Mouse (Mus musculus): Measurements from ENCODE around the gene Araf. TPM values are rescaled to one million over a fixed set of nuclear protein-coding genes. Genes with fewer than 3 reads are reported as not detected.

Araf gene
- polyA plus RNA-seq (2015; fragmentation: Nextera tagmentation; extraction: Ambion mirVana): 167 and 187 TPM in 2 replicates

DNA sequence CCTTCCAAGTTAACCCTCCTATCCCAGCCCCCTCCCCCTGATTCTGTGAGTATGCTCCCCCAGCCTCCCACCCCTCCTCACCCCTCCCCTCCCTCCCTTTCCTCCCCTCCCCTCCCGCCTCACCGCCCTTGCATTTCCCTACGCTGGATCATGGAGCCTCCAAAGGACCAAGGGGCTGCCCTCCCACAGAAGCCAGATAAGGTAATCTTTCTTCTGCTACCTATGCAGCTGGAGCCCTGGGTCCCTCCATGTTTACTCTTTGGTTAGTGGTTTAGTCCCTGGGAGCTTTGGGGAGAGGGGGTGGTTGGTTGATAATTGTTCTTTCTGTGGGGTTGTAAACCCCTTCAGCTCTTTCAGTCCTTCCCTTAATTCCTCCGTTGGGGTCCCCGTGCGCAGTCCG is at the start of gene Araf:
Gene Araf (plus strand): TSS at position 134 of the 400 bp plus-strand sequence.
- H3K36me3 ChIP-seq (ENCODE audit: poor library complexity, severe bottlenecking): no peaks in the 10 kb centered on the region
- peak within 1 kb of the TSS; percentile 44 for H3K4me3 ChIP-seq
- H3K9me3 ChIP-seq (replicated peaks): no peaks in the 10 kb centered on the region
- no peaks in the 10 kb centered on the region for H3K4me1 ChIP-seq
- peak within 1 kb of the TSS; percentile 68 for H3K9ac ChIP-seq
- H3K27ac ChIP-seq: peak within 1 kb of the TSS; percentile 93
- H3K27me3 ChIP-seq: no peaks in the 10 kb centered on the region
- peak within 1 kb of the TSS; percentile 58 for H3K4me2 ChIP-seq
- peak; percentile 60 for ATAC-seq
- WGBS: 9% methylated on average over 4 of the region's 7 CpGs

DNA sequence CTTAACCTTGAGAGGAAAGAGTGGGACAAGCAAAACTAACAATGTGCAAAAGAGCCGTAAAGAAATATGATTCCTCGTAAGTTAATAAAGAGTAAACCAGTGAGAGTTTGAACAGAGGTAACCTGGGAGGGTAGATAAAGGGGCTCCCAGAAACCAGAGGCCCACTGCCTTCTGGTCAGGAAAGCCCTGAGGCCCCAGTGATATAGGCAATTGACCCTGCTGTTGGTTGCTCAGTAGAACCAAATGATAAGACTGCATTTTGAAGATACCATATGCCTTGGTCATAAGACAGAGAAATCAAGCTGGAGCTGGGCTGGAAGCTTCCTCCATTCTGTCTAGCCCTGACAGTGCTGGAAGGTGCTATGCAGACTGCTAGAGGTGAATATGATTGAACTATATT is 48.8 kb upstream of the Araf start:
- Histone ChIP-seq H3K9me3 (replicated peaks) (no peaks in the 10 kb centered on the region), H3K4me1 (no peaks in the 10 kb centered on the region), H3K9ac (no peak overlapping the region), H3K4me3 (no peak overlapping the region), H3K27me3 (no peaks in the 10 kb centered on the region), H3K4me2 (no peak overlapping the region), H3K36me3 (ENCODE audit: poor library complexity, severe bottlenecking) (no peaks in the 10 kb centered on the region), H3K27ac (no peak overlapping the region)
- ATAC-seq: no peak
- 93% methylated on average over 2 of the region's 2 CpGs for WGBS

DNA sequence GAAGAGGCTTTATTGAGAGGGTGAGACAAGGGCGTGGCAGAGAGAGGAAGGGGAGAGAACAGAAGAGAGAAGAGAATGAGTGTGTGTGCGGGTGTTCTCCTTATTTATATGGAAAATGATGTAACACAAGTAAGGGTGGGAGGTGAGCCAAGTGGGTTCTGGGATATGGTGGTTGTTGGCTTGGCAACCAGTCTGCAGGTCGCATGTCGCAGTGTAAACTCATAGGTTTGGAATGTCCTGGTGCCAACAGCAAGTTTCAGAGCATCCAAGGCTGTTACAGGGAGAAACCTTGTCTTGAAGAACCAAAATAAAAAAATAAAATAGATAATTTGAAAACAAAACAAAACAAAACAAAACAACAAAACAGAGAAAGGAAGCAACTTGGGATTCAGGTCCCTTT is 36.4 kb upstream of the Araf start:
- H3K4me3 ChIP-seq: no peak overlapping the region
- 90% methylated on average over 4 of the region's 4 CpGs for WGBS

GRCm38 (mm10) chrX:20770697-20771381 is 26.8 kb upstream of the Araf start:
- H3K4me1 ChIP-seq: no peaks in the 10 kb centered on the region
- WGBS: 14% methylated on average over 1 of the region's 1 CpGs
- peak; percentile 67; the same call in 1 of the 2 replicates for ATAC-seq
- no peak overlapping the region for H3K4me2 ChIP-seq
- no peaks in the 10 kb centered on the region for H3K36me3 ChIP-seq (ENCODE audit: poor library complexity, severe bottlenecking)
- H3K9me3 ChIP-seq (replicated peaks): no peaks in the 10 kb centered on the region
- H3K27me3 ChIP-seq: no peaks in the 10 kb centered on the region
- H3K4me3 ChIP-seq: no peak overlapping the region
- no peak overlapping the region for H3K9ac ChIP-seq
- H3K27ac ChIP-seq: no peak overlapping the region

More for the DNA sequence above, 36.4 kb upstream of the Araf start:
- no peaks in the 10 kb centered on the region for H3K36me3 ChIP-seq (ENCODE audit: poor library complexity, severe bottlenecking)
- no peak overlapping the region for H3K9ac ChIP-seq
- no peak overlapping the region for H3K4me2 ChIP-seq
- no peak overlapping the region for H3K27ac ChIP-seq
- H3K9me3 ChIP-seq (replicated peaks): no peaks in the 10 kb centered on the region
- H3K27me3 ChIP-seq: no peaks in the 10 kb centered on the region
- no peaks in the 10 kb centered on the region for H3K4me1 ChIP-seq
- no peak for ATAC-seq

DNA sequence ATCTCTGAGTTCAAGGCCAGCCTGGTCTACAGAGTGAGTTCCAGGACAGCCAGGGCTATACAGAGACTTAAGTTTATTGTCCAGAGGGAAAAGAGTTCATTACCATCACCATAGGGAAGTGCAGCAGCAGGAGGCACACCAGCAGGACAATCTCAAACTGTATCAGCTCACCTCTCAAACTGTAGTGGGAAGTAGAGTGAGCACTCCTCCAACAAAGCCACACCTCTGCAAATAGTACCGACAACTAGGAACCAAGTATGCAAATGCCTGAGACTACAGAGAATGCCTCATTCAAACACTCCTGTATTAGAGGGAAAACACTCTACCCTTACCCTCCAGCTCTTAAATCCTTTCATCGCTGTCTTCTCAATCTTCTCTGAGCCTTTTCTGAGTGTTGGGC is 25.9 kb upstream of the Araf start:
- Histone ChIP-seq H3K4me2 (no peak overlapping the region), H3K9me3 (replicated peaks) (no peaks in the 10 kb centered on the region), H3K27me3 (no peaks in the 10 kb centered on the region), H3K9ac (no peak overlapping the region), H3K4me3 (no peak overlapping the region), H3K4me1 (no peaks in the 10 kb centered on the region), H3K36me3 (ENCODE audit: poor library complexity, severe bottlenecking) (no peaks in the 10 kb centered on the region), H3K27ac (no peak overlapping the region)
- no peak for ATAC-seq
- 57% methylated on average over 2 of the region's 2 CpGs for WGBS

- Histone ChIP-seq H3K36me3 (ENCODE audit: poor library complexity, severe bottlenecking) (no peaks in the 10 kb centered on the region), H3K27ac (no peak overlapping the region), H3K27me3 (no peaks in the 10 kb centered on the region), H3K4me2 (no peak overlapping the region), H3K4me3 (no peak overlapping the region), H3K4me1 (no peaks in the 10 kb centered on the region), H3K9me3 (replicated peaks) (no peaks in the 10 kb centered on the region), H3K9ac (no peak overlapping the region)
- ATAC-seq: no peak
- 54% methylated on average over 19 of the region's 19 CpGs for WGBS
These were observed 22.2 kb upstream of the Araf start for GRCm38 (mm10) chrX:20775271-20776016.

- Histone ChIP-seq H3K4me1 (no peaks in the 10 kb centered on the region), H3K9ac (no peak overlapping the region), H3K27me3 (no peaks in the 10 kb centered on the region), H3K27ac (no peak overlapping the region), H3K4me2 (no peak overlapping the region), H3K9me3 (replicated peaks) (no peaks in the 10 kb centered on the region), H3K4me3 (no peak overlapping the region), H3K36me3 (ENCODE audit: poor library complexity, severe bottlenecking) (no peaks in the 10 kb centered on the region)
- no peak for ATAC-seq
These were observed 20.0 kb upstream of the Araf start for GRCm38 (mm10) chrX:20777619-20778018.

GRCm38 (mm10) chrX:20787309-20787708 is 10.3 kb upstream of the Araf start:
- Histone ChIP-seq H3K4me1 (no peaks in the 10 kb centered on the region), H3K9ac (no peak overlapping the region), H3K27me3 (no peaks in the 10 kb centered on the region), H3K27ac (no peak overlapping the region), H3K9me3 (replicated peaks) (no peaks in the 10 kb centered on the region), H3K4me3 (no peak overlapping the region), H3K4me2 (no peak overlapping the region), H3K36me3 (ENCODE audit: poor library complexity, severe bottlenecking) (no peaks in the 10 kb centered on the region)
- no peak for ATAC-seq
- WGBS: 84% methylated on average over 2 of the region's 2 CpGs

- H3K4me2 ChIP-seq: no peak overlapping the region
- no peaks in the 10 kb centered on the region for H3K9me3 ChIP-seq (replicated peaks)
- no peak overlapping the region for H3K9ac ChIP-seq
- 22% methylated on average over 3 of the region's 3 CpGs for WGBS
- no peaks in the 10 kb centered on the region for H3K27me3 ChIP-seq
- ATAC-seq: no peak
- H3K27ac ChIP-seq: no peak overlapping the region
- no peaks in the 10 kb centered on the region for H3K4me1 ChIP-seq
- no peak overlapping the region for H3K4me3 ChIP-seq
- H3K36me3 ChIP-seq (ENCODE audit: poor library complexity, severe bottlenecking): no peaks in the 10 kb centered on the region
These were observed 5.2 kb upstream of the Araf start for GRCm38 (mm10) chrX:20792417-20792816.

GRCm38 (mm10) chrX:20793230-20793629 is 4.4 kb upstream of the Araf start:
- no peak for ATAC-seq
- WGBS: 58% methylated on average over 7 of the region's 7 CpGs
- H3K27ac ChIP-seq: no peak overlapping the region
- H3K4me1 ChIP-seq: no peaks in the 10 kb centered on the region
- no peak overlapping the region for H3K4me3 ChIP-seq
- no peaks in the 10 kb centered on the region for H3K27me3 ChIP-seq
- H3K9ac ChIP-seq: no peak overlapping the region
- no peaks in the 10 kb centered on the region for H3K9me3 ChIP-seq (replicated peaks)
- H3K36me3 ChIP-seq (ENCODE audit: poor library complexity, severe bottlenecking): no peaks in the 10 kb centered on the region
- no peak overlapping the region for H3K4me2 ChIP-seq

GRCm38 (mm10) chrX:20794229-20794628 is 3.4 kb upstream of the Araf start:
- Histone ChIP-seq H3K4me2 (no peak overlapping the region), H3K27me3 (no peaks in the 10 kb centered on the region), H3K36me3 (ENCODE audit: poor library complexity, severe bottlenecking) (no peaks in the 10 kb centered on the region), H3K4me3 (no peak overlapping the region), H3K9me3 (replicated peaks) (no peaks in the 10 kb centered on the region), H3K9ac (no peak overlapping the region), H3K4me1 (no peaks in the 10 kb centered on the region), H3K27ac (no peak overlapping the region)
- ATAC-seq: no peak
- 35% methylated on average over 5 of the region's 5 CpGs for WGBS

DNA sequence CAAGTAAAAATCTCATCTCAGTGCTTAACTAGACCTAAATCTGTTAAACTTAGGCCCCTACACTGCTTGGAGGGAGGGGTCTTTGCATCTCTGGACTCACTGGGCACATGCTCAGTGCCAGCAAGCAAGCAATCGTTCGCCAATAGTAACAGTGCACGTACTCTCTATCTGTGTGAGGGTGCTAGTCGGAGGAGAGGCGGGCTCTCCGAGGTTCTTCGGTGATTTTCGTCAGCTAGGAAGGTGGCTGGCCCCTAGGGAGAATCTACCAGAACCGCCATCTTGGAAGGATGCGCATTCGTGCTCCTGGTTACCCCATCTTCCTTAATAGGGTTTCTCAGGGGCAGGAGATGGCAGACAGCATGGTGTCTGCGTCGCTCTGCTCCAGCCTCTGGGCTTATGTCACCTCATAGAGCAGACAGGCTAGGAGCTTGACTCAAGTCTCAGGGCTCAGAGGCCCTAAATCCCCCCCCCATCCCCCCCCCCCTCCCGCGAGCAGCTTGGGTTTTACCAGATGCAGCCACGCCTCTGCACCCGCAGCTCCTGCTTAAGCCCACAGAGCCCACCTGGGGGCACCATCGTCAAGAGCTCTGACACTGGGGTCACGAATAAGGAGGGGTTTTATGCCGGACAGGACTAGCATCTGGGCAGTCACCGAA is 655 bp downstream of the Araf start:
- peak; percentile 99 for ATAC-seq
- no peaks in the 10 kb centered on the region for H3K4me1 ChIP-seq
- H3K9me3 ChIP-seq (replicated peaks): no peaks in the 10 kb centered on the region
- peak overlapping the region; percentile 93 for H3K27ac ChIP-seq
- WGBS: 14% methylated on average over 17 of the region's 21 CpGs
- H3K4me3 ChIP-seq: peak overlapping the region; percentile 44
- peak overlapping the region; percentile 58 for H3K4me2 ChIP-seq
- H3K27me3 ChIP-seq: no peaks in the 10 kb centered on the region
- H3K36me3 ChIP-seq (ENCODE audit: poor library complexity, severe bottlenecking): no peaks in the 10 kb centered on the region
- peak overlapping the region; percentile 68 for H3K9ac ChIP-seq

Measured in forebrain, embryonic 13.5 days (tissue).